Mouse (Mus musculus): ENCODE results near the gene Adamts16. TPM values are rescaled to one million over a fixed set of nuclear protein-coding genes. Genes with fewer than 3 reads are reported as not detected.

Adamts16 gene
- total RNA-seq, 2 experiments from 2014 or later, result 0.55 to 0.60 TPM

DNA sequence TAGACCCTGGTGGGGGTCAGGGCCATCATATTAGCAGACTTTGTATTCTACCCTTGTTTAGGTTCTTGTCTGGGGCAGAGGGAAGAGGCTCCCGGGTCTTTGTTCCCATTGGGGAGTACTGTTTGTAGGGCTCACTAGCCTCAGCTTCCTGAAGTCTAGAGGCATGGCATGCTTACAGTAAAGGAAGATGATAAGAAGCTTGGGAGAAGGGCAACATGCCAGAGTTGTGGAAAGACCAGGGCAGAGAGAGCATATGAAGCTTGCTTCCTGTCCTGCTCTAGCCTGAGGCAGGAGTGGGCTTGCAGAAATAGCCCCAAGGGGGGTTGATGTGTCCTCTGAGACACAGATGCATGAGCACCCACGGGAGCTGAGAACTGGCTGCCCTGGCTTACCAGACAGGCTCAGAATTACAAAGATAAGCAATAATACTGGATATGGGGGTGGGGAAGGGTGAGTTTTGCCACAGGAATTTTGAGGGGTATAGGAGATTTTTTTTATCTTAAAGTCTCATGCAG is 117.4 kb downstream of the Adamts16 start:
- intact Hi-C loops (cut with DNase I), result no loop called here
- peak in 1 of 2 experiments; percentile 12 for DNase-seq

DNA sequence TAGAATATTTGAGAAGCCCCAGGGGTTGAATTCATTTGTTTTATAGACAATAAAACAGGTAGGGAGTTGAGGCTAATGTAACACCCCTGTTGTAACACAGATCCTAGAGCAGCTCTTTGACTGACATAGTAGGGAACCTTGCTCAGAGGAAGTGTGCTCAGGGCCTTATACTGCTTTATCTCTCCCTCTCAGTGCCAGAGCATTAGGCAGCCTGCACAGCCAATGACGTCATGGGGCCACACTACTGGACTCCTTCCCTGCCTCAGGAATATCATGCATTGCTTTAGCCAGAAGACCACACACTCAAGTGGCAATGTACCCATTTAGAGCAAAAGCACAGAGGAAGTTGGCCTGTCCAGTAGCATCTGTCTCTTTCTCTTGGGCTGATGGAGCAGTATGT is 121.6 kb downstream of the Adamts16 start:
- intact Hi-C loops (cut with DNase I), result loop anchor here (5.0 kb wide), 1 partner anchor 117 kb away; no protein-coding TSS in a partner anchor
- DNase-seq, result no peak

DNA sequence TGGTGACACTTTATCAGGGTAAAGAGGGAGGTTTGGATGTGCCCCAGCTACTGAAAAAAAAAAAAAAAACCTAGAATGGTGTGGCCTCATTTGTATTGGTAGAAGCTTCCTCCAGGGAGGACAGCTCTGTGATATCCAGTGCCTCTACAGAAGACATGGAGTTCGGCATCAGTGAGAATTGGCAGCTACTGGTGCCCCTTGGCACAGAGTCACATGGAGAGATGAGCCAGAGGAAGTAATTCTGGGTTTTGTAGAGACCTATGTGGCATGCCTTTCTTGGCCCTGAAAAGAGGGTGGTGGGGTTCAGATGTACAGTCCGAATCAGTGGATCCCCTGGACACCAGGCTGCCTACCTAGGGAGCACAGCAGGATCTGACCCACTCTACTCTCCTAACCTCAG is 122.8 kb downstream of the Adamts16 start:
- intact Hi-C loops (cut with DNase I), result loop anchor here (5.0 kb wide), 1 partner anchor 118 kb away; no protein-coding TSS in a partner anchor
- DNase-seq, result no peak

DNA sequence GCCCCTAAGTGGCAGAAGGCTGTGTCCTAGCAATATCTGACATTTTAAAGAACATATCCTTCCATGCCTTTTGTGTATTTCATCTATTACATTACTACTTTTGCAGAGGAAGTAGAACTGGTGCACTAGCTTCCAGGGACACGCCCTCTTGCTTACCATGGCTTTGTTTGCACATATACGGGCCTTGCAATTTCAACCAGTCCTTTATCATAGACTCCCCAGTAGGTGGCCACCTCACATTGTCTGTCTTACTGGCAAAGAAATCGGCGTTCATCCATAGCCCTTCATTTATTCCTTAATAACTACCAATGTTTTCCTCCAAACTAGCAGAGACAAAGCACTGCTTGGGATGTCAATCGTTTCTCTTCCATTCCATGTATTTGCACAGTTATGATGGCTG is 125.6 kb downstream of the Adamts16 start:
- intact Hi-C loops (cut with DNase I), result loop anchor here (5.0 kb wide), 1 partner anchor 121 kb away; no protein-coding TSS in a partner anchor

DNA sequence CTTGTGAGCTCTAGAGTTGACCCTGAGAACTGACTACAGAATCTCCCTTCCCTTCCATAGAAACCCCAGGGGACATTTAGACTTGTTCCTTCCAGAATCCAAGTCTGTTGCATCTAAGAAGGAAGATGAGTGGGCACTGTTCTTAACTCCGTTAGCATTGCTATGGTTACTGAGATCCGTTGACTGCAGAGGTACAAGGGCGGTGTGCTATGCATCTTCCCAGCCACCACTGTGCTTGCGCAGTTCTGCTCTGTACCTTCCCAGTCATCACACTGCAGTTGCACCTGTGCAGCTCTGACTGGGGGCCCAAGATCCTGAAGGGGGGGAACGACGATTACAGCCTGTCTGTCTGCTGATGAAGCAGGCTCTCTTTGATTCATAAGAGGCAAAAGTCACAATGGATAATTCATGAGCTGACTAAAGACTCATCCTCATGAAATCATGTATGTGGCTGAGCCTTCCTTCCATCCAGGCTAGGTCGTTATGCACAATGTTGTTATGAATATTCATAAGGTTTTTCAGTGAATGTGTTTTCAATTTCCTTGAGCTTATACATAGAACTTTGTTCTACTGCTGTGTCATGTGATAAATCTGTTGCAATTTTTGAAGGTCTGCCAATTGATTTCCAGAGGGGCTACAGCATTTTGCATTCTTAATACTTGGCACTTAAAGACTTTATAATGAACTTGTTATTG is 127.4 kb downstream of the Adamts16 start:
- intact Hi-C loops (cut with DNase I), result no loop called here
- no peak for DNase-seq

More for the DNA sequence above, 125.6 kb downstream of the Adamts16 start:
- no peak for DNase-seq

DNA sequence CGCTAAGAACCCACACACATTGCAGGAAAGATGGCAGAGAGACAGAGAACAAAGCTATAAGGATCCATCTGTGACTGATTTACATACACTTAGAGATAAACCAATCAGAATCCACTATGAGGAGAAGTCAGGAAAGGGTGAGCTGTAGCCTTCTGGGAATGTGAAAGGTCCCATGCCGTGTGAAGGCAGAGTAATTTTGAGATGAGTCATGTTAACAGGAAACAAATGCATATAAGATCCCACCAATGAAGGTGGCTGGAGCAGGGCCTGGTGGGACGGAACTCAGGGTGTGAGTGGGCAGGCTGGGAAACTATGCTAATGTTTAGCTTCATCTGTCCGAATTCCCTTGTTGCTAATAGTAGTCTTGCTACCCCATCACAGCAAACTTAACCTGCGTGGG is 128.3 kb downstream of the Adamts16 start:
- no peak for DNase-seq
- intact Hi-C loops (cut with DNase I), result no loop called here

DNA sequence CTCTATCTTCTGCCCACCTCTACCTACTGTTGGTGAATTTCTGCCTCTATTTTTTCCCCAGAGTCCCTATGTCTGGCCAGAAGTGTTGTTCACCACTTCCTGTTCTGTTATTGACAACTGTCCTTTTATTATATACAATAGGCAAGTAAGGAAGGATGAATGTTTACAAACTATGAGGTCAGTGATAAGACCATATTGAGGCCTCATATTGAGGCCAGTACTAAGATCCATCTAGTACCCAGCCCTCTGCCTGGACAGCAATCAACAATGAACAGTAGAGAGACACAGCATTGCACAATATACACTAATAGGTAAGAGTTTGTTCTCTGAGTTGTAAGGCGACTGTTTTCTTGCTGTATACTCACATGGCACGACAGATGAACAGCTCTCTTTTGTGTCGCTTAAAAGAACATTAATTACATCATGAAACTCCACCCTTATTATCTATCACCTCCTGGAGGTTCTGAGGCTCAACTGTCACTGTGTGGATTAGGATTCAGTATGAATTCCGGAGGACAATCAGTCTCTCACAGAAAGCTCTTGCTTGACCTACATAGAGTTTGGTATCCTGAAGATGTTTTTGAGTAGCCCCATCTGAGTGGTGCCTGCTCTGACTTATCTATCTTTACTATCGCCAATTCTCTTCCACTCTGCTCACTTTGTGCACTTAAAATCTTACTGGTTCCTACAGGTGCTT is 134.3 kb downstream of the Adamts16 start:
- no peak for DNase-seq
- intact Hi-C loops (cut with DNase I), result no loop called here

DNA sequence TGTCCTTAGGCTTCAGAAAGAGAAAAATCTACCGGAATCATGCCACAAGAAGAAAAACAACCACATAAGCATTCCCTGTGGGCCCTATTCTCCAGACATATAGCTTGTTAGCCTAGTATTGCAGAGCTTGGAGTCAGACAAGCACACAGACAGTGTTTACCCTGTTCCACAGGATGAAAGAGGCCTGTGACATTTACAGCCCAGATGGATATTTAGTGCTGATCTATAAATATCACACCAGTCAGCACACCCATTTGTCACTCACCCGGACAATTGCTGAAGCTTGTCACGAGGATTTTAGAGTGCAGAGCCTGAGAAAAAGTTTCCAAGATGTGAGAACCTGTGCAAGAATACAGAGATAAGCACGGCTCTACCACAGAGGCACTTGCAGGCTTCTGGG is 138.7 kb downstream of the Adamts16 start:
- intact Hi-C loops (cut with DNase I), result no loop called here
- DNase-seq, result no peak

DNA sequence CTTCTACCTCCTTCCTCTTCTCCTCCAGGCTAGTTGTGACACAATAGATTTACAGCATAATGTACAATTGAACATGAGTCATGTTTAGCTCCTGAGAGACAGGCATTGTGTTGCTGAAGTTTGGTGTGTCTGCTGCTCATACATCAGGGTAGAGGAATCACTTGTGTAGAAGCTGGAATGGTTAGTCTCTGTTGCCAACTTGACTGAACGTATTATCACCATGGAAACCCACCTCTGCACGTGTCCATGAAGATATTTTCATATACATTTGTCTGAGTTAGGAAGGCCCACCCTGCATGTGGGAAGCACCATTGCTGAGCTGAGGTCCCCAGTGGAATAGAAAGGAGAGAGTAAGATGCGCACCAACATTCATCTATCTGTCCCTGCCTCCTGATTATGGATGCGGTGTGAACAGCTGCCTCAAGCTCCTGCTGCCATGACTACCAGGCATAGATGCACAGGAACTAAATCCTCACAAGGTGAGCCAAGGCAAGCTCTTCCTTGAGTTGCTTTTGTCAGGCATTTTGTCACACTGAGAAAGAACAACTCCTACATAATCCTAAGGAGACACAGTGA is 142.7 kb downstream of the Adamts16 start:
- intact Hi-C loops (cut with DNase I), result no loop called here
- no peak for DNase-seq

DNA sequence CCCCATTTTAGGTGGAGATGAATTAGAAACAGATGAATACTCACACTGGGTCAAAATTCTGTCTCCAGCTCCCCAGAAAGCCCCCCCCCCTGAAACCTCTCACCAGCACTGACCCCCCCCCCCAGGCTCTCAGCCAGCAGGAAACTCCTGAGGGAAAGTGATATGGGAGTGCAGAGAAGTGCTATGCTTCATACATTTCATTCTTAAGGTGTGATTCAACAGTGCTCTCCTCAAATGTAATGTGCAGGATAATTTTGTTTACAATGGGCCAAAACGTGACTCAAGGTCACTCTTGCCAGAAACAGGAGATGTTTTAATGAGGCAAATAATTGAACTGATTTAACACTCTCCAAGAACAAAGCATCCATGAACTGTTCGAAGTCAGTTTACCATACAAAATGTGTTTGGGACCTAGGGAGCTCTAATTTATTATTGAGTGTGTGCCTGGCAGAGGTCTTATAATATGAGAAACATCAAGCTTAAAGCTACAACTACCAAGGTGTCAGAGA is 152.1 kb downstream of the Adamts16 start:
- no peak for DNase-seq
- intact Hi-C loops (cut with DNase I), result no loop called here

DNA sequence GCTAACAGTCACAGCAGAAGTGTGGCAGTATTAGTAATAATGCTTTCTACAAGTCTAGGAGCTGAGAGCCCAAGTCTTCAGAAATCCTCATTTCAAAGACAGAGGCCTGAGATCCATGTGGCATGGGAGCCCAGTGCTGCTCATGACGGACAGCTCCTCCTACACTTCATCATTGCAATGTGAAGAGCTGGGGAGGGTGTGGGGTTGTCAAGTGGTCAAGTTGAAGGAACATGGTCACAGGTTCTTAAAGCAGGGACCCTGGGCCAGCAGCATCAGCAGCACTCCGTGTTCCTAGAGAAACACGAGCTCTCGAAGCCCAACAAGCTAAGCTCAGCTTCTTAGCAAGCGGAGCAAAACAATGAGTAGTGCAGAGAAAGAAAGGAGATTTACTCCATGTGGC is 155.8 kb downstream of the Adamts16 start:
- intact Hi-C loops (cut with DNase I), result no loop called here
- no peak for DNase-seq

DNA sequence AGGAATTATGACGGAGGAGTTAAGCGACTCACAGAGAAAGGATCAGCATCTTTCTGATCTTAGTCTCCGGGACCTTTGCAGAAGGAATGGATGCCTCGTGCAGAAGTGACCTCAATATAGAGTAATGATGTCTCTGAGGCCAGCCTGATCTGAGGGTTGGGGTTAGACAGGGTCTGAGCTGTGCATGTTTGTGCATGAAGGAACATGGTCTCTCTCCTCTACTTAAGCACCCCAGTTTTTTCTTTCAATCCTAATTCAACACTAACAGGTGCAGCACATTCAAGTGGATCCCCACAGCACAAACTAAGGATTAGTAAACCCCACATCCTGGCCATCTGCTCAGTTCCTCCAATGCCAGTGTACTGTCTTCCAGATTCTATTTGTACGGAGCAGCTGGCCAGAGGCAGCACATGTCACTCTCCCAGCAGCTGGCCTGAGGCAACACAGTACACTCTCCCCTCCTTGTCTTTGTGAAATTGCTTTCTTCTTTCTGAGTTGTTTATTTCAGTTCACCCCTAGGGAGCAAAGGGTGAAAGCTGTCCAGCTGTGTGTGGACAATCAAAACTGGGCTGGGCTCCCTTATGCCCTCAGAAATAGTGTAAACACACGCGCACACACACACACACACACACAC is 156.5 kb downstream of the Adamts16 start:
- intact Hi-C loops (cut with DNase I), result no loop called here
- DNase-seq, result peak in 1 of 2 experiments; percentile 19

DNA sequence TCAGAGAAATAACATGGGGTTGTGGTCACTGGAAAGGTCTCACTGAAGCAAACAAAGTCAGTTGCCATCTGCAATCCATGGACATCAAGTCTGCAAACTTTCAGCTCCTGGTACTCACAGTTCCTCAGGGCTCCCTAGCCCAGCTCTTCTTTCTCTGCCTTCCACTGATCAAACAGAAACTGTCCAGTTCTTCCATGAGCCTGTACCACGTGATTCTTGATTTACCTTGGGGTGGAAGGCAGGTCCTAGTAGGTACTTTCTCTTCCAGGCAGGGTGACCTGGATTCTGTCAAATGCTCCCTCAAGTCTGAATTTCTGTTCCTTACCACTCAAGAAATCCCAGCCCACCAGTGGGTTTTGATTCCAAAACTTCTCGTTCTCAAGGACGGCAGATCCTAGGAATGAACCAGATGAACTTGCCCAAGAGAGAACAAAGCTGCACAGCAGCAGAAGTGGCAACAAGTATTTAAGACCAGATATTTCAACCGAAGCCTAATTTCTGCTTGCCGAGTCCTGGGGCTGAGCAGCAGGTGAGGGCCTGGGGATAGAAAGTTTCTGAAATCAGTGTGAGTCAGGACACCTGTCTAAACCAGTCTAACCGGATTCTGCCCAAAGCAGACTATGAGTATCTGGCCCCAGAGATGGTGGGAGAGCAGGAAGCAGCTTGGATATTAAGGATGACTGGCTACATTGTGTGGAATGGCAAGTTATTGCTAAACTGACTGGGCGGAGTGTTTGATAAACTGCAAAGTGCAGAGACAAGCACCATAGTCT is 160.0 kb downstream of the Adamts16 start:
- intact Hi-C loops (cut with DNase I), result no loop called here
- DNase-seq, result no peak

DNA sequence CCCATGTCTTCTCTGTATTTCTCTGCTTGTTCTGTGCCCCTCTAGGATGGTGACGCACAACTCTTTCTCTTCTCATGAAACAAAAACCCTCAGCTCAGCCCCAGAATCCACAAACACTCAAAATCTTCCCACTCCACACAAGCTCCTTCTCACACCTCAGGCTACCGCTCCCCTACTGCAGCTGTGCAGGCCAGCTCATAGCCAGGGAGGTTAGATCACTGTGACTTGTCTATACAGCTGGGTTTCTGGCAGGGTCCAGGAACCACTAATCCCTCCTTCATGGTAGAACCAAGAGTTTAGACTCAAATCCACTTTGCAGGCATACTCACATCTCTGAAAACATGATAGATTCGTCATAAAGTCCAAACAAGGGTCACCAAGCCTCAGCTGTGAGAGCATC is 161.3 kb downstream of the Adamts16 start:
- DNase-seq, result no peak
- intact Hi-C loops (cut with DNase I), result no loop called here

Other genes starting within 250 kb of the Adamts16 start
- gene Ice1, start 204.2 kb downstream of the Adamts16 start, total RNA-seq (2021), result 10 to 100 TPM; 32.4 to 36.1 TPM

Data from heart, postnatal 10 days (tissue).